ENCODE assay signal across 34 mouse cellular contexts in the genomic region with DNA sequence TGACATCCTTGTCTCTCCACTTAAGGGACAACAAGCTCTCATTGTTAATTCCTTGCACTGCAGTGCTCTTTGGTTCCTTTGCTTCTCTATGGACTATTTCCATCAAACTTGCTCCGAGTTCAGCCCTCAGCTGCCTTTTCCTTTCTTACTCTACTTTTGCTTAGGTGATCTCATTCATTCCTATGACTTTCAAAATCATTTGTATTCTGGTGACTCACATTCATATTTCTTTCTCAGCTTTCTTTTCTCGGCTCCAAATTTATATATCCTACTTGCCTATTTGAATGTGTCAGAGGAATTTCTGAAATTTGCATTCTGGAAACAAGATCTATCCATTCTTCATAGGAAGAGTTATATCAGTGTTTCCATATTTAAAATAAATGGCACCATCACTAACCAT.
"Had no signal": no experiment of that assay in that cellular context is flagged by ENCODE, and none has a peak within 500 bp of the region (broad histone marks: within the 10 kb centered on the region; RNA-seq: fewer than 3 reads in every experiment).

No protein-coding gene starts in this region.

- H3K27ac ChIP-seq: heart, embryonic 13.5 days; heart, embryonic 15.5 days; hindbrain, embryonic 10.5 days; hindbrain, embryonic 12.5 days; hindbrain, embryonic 13.5 days; hindbrain, embryonic 14.5 days; hindbrain, embryonic 15.5 days; intestine, embryonic 15.5 days; kidney, embryonic 15.5 days; kidney, postnatal 0 days; layer of hippocampus, adult 2 months had no signal

- H3K9me3 ChIP-seq: heart, embryonic 12.5 days; heart, embryonic 13.5 days; heart, embryonic 15.5 days; hindbrain, embryonic 10.5 days; hindbrain, embryonic 12.5 days; hindbrain, embryonic 13.5 days; hindbrain, embryonic 15.5 days; intestine, embryonic 15.5 days; kidney, embryonic 15.5 days had no signal

- DNase-seq: heart, postnatal 10 days; heart, postnatal 14 days; heart, postnatal 36 days; heart, postnatal 4 days; kidney, adult 11 months; kidney, adult 18-20 months; kidney, adult 2 months; kidney, adult 8-10 months; kidney, adult 9 months; kidney, postnatal 10 days; kidney, postnatal 14 days; kidney, postnatal 25 days; kidney, postnatal 36 days; kidney, postnatal 4 days; layer of hippocampus, adult 9-11 months; layer of hippocampus, postnatal 36 days had no signal

- H3K27me3 ChIP-seq: heart, embryonic 12.5 days; heart, embryonic 13.5 days; heart, embryonic 15.5 days; hindbrain, embryonic 12.5 days; hindbrain, embryonic 13.5 days; hindbrain, embryonic 15.5 days; intestine, embryonic 15.5 days; kidney, embryonic 15.5 days had no signal

- H3K4me2 ChIP-seq: heart, embryonic 11.5 days; heart, embryonic 12.5 days; heart, embryonic 13.5 days; heart, embryonic 15.5 days; hindbrain, embryonic 12.5 days; hindbrain, embryonic 13.5 days; hindbrain, embryonic 14.5 days; hindbrain, embryonic 15.5 days; intestine, embryonic 15.5 days; kidney, embryonic 15.5 days had no signal

- H3K36me3 ChIP-seq: heart, embryonic 12.5 days; heart, embryonic 13.5 days; heart, embryonic 15.5 days; hindbrain, embryonic 10.5 days; hindbrain, embryonic 12.5 days; hindbrain, embryonic 13.5 days; hindbrain, embryonic 15.5 days; intestine, embryonic 15.5 days; kidney, embryonic 15.5 days had no signal

- H3K4me3 ChIP-seq: heart, embryonic 12.5 days; heart, embryonic 13.5 days; heart, embryonic 15.5 days; hindbrain, embryonic 10.5 days; hindbrain, embryonic 12.5 days; hindbrain, embryonic 13.5 days; hindbrain, embryonic 15.5 days; intestine, embryonic 15.5 days; kidney, embryonic 15.5 days; layer of hippocampus, adult 2 months; left cerebral cortex, adult 2 months had no signal

- H3K4me1 ChIP-seq: heart, embryonic 12.5 days; heart, embryonic 13.5 days; heart, embryonic 15.5 days; hindbrain, embryonic 10.5 days; hindbrain, embryonic 12.5 days; hindbrain, embryonic 13.5 days; hindbrain, embryonic 15.5 days; intestine, embryonic 15.5 days; kidney, embryonic 15.5 days had no signal

- H3K9ac ChIP-seq: heart, embryonic 12.5 days; heart, embryonic 13.5 days; heart, embryonic 15.5 days; hindbrain, embryonic 12.5 days; hindbrain, embryonic 13.5 days; hindbrain, embryonic 14.5 days; hindbrain, embryonic 15.5 days; intestine, embryonic 15.5 days; kidney, embryonic 15.5 days had no signal

- ATAC-seq: hindbrain, embryonic 16.5 days; inflammation-experienced regulatory T-cells, adult 6 months; intestine, embryonic 15.5 days; intestine, embryonic 16.5 days; intestine, postnatal 0 days had no signal
